Mouse (Mus musculus) kidney, postnatal 14 days (tissue): ENCODE measurements around the gene Otud1.

Experiments used
- DNase-seq: peaks from one replicate; pipeline ENCODE4 v3.0.0; 2022; ENCODE audit warnings: mixed read lengths

Otud1 gene

DNA sequence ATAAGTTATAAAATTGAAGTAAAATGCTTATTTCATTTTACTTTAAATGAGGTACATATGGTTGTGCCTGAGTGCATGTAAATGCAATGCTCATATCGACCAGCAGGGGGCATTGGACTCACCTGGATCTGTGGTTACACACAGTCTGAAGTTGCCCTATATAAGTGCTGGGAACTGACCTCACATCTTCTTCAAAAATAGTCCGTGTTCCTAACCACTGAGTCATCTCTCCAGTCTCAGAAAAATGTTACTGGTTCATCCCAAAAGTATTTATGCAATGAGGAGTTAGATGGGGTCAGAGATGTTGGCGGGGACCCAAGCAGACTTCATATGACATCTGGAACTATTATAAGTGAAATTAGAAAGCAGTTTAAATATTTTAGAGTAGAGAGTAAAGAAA, 25.4 kb downstream of the Otud1 start:
- DNase-seq: peak; percentile 46

DNA sequence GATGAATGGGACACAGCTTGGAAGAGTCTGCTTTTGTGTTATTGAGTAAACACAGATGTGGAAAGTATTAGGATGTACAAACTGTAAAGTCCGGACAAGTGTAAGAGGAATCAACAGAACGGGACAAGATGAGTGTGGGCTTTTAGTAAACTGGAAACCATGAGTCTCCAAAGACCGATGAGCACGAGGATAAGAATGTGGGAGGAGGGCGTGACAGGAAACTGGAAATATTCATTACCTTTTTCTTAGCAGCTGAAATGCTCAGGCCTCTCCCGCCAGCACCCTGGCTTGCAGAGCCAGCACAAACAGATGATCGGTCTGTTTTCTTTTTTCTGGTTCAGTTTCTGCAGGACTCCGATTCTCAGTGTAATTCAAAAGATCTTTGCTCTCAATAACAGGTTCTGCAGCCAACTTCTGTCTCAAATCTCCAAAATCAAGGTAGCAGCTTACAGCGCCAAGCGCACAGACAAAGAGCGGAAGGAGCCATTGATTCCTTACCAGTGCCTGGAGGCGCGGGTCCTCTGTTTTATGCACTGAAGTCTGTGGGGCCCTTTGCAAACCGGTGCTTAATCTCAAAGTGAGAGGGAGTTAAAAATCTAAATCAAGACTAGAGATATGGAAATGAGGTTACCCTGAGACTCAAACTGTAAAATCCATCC, 28.1 kb downstream of the Otud1 start:
- DNase-seq: no peak

DNA sequence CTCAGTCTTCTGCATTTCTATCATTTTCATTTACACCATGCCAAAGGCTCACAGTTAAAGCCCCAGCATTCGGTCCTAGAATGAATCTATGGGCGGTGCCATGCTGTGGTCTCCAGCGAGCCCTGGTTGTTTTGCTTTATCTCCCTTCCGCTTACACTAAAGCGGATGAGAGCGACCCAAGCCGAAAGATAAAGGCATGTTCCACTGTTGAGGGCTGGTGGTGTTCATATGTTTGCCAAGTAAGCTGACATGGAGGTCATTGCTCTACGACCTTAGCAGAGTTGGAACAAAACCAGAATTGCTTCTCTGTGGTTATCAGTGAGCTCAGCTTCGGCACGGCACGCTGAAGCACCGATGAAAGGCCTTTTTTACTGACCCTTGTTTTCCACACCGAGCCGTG, 32.5 kb downstream of the Otud1 start:
- no peak for DNase-seq

DNA sequence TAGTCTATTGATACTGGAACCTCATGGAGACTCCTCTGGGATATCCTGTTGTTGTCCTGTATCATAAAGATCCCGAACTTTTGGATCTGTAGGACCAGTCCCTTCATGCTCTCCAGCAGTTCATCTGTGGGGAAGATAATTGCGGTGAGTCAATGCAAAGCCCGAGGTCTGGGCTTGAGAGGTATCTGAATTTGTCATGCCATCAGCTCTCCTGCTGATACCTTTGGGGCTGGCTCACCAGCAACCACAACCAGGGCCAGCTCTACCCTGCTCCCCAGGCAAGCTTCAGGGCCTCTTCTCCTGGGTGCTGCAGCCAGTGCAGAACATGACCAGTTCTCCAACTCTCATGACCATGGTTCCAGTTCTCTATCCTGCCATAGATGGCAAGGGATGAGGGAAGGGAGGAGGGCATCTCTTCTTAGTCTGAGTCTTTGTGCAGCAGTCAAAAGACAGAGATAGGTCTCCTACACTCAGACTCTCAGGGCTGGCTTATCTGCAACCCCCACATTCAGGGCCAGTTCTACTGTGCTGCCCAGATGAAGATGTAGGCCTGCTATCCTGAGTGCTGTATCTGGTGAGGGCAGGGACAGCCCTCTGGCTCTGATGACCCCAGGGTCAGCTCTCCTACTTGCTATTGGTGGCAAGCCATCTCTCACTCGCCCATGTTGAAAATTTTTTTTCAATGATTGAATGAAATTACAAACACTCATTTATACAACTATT, 42.2 kb downstream of the Otud1 start:
- DNase-seq: no peak

DNA sequence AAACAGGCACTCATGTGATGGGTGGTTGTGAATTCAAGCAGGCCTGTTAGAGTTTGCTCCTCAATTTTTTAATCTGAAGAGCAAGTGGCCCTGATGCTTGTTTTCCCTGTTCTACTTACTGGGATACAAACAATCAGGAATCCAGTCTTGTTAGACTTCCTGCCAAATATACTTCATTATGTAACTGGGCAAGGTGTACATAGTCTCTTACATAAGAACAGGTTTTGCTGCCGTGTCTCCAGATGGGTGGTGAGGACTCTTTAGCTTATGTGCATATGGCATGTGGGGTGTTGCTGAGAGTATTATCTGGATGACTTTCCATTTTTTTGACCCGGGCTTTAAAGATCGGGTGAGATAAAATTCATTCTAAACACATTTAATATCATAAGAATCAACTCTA, 43.8 kb downstream of the Otud1 start:
- no peak for DNase-seq

DNA sequence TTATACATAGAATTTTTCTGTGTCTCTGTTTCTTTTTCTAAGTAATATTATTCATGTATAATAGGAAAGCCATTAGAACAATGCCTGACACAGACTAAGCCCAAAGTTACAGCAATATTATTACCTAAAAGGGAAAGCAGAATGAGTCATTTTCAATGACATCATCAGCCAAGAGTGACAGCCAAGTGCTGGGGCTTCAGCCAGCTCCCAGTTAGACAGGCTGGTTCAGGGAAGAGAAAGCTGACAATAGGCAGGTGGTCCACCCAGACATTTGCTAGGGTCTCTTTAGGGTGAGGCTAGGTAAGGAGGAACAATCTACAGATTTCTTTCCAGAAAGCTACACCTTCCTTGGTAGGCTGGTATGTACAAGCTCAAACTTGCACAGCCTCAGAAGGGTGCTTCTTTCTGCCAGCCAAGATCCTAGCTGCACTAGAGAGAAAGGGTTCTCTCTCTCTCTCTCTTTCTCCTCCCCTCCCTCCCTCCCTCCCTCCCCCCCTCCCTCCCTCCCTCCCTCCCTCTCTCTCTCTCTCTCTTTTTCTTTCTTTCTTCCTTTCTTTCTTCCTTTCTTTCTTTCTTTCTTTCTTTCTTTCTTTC, 45.6 kb downstream of the Otud1 start:
- DNase-seq: no peak

DNA sequence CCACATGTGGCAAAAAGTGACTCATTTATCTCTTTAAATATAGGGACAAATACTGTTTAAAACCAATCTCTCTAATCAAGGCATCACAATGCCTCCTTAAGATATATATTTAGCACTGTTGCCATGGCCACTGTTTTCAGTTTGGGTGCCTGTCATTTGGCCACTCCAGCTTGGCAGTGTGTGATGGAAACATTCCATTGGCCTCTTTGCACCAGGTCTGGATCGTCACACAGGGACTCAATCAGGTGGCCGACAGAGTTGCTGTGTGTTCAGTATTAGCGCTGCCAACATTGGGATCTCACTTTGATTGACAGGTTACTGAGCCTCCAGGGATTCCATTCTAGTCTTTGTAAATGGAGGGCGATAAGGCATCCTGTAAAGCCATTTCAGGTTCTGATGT, 46.1 kb downstream of the Otud1 start:
- DNase-seq: peak; percentile 4

DNA sequence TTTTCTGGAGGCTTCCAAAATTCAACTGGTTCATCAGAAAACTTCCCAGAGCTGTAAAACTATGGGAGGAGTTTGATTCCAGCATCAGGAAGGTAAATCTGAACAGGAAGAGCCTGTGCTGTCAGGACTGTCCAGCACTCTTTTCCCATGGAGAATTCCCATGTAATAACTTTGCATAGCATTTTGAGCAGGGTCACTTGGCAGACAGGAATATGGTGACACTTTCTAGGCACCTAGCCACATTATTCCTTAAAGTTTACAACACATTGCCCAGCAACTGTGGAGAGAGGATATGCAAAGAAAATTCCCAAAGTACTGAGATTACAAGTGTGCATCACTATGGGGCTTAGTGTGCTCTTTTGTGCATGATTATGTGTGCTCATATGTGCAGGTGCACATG, 46.7 kb downstream of the Otud1 start:
- peak; percentile 46 for DNase-seq

DNA sequence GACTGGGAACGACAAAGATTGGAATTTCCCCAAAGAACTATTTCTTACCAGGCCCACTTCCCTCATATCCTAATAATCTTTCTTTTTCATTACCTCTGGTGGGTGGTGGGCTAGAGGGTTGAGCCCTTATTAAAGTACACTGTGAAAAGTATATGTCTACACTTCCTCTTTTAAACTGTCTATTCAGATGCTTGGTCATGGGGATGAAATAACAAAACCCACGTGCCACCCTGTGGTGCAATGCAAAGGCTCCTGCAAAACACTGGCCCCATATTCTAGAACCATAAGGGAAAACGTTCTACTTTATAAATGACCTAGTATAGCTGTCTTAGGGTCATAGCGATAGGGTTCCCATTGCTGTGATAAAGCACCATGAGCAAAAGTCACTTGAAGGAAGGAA, 49.3 kb downstream of the Otud1 start:
- DNase-seq: no peak
